Mouse (Mus musculus) forebrain, embryonic 11.5 days (tissue): ENCODE measurements around the gene Sik3. TPM values are rescaled to one million over a fixed set of nuclear protein-coding genes. Genes with fewer than 3 reads are reported as not detected.

Source experiments
- ATAC-seq: fragments of 200-750 bp; cut with Nextera tagmentation; replicated peaks from 2 replicates; pipeline ENCODE4 v1.8.0; 2017; ENCODE audit warnings: moderate TSS enrichment; ENCODE audit not compliant: low FRiP score
- DNase-seq: peaks from one replicate; pipeline ENCODE4 v3.0.0-alpha.2; 2017; ENCODE audit warnings: low spot score
- H3K27ac ChIP-seq: fragments of 300-500 bp; sonication (generic); 2 replicates; pipeline ENCODE4 v1.5.1; 2014; ENCODE audit warnings: low read depth, low read length
- H3K27me3 ChIP-seq: fragments of 300-500 bp; sonication (generic); 2 replicates; pipeline ENCODE4 v1.6.1; 2014; ENCODE audit warnings: mild to moderate bottlenecking, low read length, mixed read lengths; ENCODE audit not compliant: control insufficient read depth, insufficient read depth
- H3K36me3 ChIP-seq: fragments of 300-500 bp; sonication (generic); 2 replicates; pipeline ENCODE4 v1.6.1; 2014; ENCODE audit warnings: mild to moderate bottlenecking, low read length, moderate library complexity, mixed read lengths; ENCODE audit not compliant: control insufficient read depth, insufficient read depth
- H3K4me1 ChIP-seq: fragments of 300-500 bp; sonication (generic); replicated peaks from 2 replicates; pipeline ENCODE4 v1.6.1; 2014; ENCODE audit warnings: low read length, mixed read lengths; ENCODE audit not compliant: control insufficient read depth, insufficient read depth
- H3K4me2 ChIP-seq: fragments of 300-500 bp; sonication (generic); 2 replicates; pipeline ENCODE4 v1.6.1; 2014; ENCODE audit warnings: low read depth, mild to moderate bottlenecking, low read length, moderate library complexity, mixed read lengths; ENCODE audit not compliant: severe bottlenecking
- H3K4me3 ChIP-seq: fragments of 300-500 bp; sonication (generic); 2 replicates; pipeline ENCODE4 v1.5.1; 2014; ENCODE audit warnings: low read depth, low read length
- H3K9ac ChIP-seq: fragments of 300-500 bp; sonication (generic); 2 replicates; pipeline ENCODE4 v1.6.1; 2014; ENCODE audit warnings: low read length
- H3K9me3 ChIP-seq: fragments of 300-500 bp; sonication (generic); 2 replicates; pipeline ENCODE4 v1.6.1; 2016; ENCODE audit warnings: low read length, mixed read lengths; ENCODE audit not compliant: control insufficient read depth
- WGBS: fragments of 180-500 bp; shearing (Covaris S2); extraction: QIAGEN DNeasy Blood & Tissue Kit; methylation state at CpG from one replicate; pipeline ENCODE4 v1.1.7; 2014; 5-methylcytosine and 5-hydroxymethylcytosine counted together
- polyA plus RNA-seq: library from polyadenylated mRNA; unstranded; fragments of >200 nt; fragmentation: Nextera tagmentation; extraction: Ambion mirVana; gene quantifications from 2 replicates; pipeline ENCODE4 v1.2.1, GENCODE M21; 2014

Sik3 gene
- polyA plus RNA-seq, 1 experiment from 2014 or later = 11.3 TPM

DNA sequence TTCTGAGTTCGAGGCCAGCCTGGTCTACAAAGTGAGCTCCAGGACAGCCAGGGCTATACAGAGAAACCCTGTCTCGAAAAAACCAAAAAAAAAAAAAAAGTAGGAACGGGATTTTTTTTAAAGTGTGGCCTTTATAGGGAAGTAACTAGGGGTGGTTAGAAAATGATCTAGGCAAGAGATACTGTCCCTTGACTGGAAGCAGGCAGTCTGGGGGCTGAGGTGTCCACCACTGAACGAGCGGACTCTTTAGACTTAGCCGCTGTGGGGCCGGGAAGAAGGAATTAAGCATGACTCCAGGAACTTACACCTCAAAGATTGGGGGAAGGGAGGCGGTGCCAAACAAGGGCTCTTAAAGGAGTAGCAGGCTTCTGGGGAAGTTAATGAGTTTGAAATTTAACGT is 205.6 kb downstream of the Sik3 start:
- 83% methylated on average over 9 of the region's 9 CpGs for WGBS
- ATAC-seq (no peak), DNase-seq (no peak)
- no peak overlapping the region for H3K27ac ChIP-seq
- H3K36me3 ChIP-seq = no peaks in the 10 kb centered on the region
- H3K9me3 ChIP-seq = no peaks in the 10 kb centered on the region
- H3K27me3 ChIP-seq = no peaks in the 10 kb centered on the region
- H3K9ac ChIP-seq = no peak overlapping the region
- no peak overlapping the region for H3K4me3 ChIP-seq
- no peak overlapping the region for H3K4me2 ChIP-seq
- H3K4me1 ChIP-seq = no peaks in the 10 kb centered on the region

DNA sequence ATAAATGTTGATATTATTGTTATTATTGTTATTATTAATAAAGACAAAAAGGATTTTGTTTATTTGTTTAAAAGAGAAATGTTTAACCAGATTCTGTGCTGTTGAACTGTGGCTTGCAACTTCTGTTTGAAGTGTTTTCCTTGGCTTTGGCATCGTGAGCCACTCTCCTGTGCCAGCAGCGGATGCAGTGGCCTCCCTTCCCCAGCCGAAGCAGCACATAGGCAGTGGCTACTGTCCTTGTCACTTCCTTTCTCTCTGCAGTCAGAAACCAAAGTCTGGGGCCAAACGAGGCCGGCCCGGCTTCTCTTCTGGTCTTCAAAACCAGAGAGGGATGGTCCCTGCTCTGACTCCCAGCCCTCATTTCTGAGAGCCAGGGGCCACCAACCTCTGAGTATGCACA is 210.5 kb downstream of the Sik3 start:
- H3K4me3 ChIP-seq = no peak overlapping the region
- H3K27ac ChIP-seq = no peak overlapping the region
- 88% methylated on average over 6 of the region's 6 CpGs for WGBS
- H3K4me1 ChIP-seq = no peaks in the 10 kb centered on the region
- no peak overlapping the region for H3K9ac ChIP-seq
- H3K27me3 ChIP-seq = no peaks in the 10 kb centered on the region
- H3K4me2 ChIP-seq = no peak overlapping the region
- ATAC-seq (no peak), DNase-seq (no peak)
- H3K36me3 ChIP-seq = no peaks in the 10 kb centered on the region
- no peaks in the 10 kb centered on the region for H3K9me3 ChIP-seq

DNA sequence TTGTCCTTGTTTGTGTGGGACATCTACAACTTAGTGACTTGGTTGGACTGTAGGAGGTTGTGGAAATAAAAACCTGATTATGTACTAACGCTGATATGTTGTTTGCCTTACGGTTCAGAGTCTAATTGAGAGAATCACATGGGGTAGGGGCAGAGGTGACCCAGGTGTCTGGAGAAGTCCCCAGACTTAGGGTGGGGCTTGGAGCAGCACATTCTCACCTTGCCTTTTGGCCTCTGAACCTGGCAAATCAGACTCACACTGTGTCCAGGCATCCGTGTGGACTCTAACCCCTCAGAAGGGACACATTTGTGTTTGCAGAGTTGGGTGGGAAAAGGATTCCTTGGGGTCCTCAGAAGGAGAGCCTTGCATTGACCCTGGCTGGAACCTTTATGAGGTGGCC is 211.5 kb downstream of the Sik3 start:
- H3K4me2 ChIP-seq = no peak overlapping the region
- no peak overlapping the region for H3K27ac ChIP-seq
- no peak overlapping the region for H3K4me3 ChIP-seq
- ATAC-seq = no peak
- no peaks in the 10 kb centered on the region for H3K36me3 ChIP-seq
- no peaks in the 10 kb centered on the region for H3K9me3 ChIP-seq
- H3K4me1 ChIP-seq = no peaks in the 10 kb centered on the region
- DNase-seq = no peak
- H3K9ac ChIP-seq = no peak overlapping the region
- H3K27me3 ChIP-seq = no peaks in the 10 kb centered on the region
- WGBS = 83% methylated on average over 3 of the region's 3 CpGs

DNA sequence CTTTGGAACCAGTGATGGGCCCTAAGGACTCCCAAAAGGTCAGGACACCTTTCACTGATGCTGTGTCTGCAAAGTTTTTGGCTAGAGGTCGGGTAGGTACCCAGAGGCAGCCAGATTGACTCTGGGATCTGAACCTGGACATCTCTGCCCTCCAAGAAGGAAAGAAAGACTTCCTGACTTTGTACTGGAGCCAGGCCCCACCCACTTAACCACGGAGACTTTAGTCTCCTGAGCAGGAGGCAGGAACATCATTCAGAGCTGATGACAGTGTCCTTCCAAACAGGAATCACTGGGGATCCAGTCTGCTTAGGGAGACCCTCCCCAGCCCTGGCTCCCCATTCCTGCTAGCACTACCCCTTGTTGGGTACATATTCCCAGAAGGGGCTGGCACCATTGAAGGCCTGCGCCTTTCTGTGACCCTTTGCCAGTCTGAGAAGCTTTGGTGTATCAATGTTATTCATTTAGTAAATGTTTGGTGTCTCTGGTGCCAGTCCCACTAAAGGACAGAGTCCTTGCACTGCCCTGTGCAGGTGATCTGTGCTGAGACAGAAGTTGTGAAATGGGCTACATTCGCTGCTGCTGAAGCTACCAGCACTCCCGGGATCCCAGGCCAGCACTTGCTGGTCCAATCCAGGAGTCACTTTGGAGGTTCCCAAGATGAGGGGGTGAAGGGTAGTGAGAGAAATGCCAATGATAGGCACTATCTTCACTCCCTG is 212.5 kb downstream of the Sik3 start:
- no peak overlapping the region for H3K4me3 ChIP-seq
- no peaks in the 10 kb centered on the region; the same call in 1 of the 2 replicates for H3K4me1 ChIP-seq
- no peaks in the 10 kb centered on the region for H3K36me3 ChIP-seq
- no peak overlapping the region for H3K4me2 ChIP-seq
- ATAC-seq (no peak), DNase-seq (no peak)
- no peak overlapping the region for H3K9ac ChIP-seq
- WGBS = 71% methylated on average over 5 of the region's 5 CpGs
- no peaks in the 10 kb centered on the region for H3K9me3 ChIP-seq
- H3K27me3 ChIP-seq = no peaks in the 10 kb centered on the region
- H3K27ac ChIP-seq = no peak overlapping the region

DNA sequence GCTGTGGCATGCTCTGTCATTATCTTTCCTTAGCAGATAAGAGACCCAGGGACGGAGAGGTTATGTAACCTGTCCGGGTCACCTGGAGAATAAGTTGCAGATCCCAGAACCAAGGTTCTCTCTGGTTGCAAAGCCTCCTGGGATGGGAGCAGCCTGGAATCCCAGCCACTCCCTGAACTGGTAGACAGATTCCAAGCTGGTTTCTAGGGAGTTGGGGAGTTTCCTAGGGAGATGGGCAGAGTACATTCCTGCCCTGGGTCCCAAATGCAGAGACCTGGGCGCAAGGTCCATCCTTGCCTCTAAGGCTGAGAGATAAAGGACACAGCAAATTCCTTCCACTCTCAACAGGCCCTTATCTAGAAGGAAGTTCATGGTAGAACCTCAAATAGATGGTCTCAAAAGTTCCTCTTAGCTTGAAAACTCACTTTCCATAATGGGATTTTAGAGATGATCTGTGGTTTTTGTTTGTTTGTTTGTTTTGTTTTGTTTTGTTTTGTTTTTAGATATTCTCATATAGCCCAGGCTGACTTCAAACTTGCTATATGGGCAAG is 214.5 kb downstream of the Sik3 start:
- 92% methylated on average over 3 of the region's 3 CpGs for WGBS
- Histone ChIP-seq H3K27ac (no peak overlapping the region), H3K4me1 (peaks cover 5% of the 10 kb centered on the region; the same call in 1 of the 2 replicates), H3K4me3 (no peak overlapping the region), H3K9ac (no peak overlapping the region), H3K27me3 (no peaks in the 10 kb centered on the region), H3K4me2 (no peak overlapping the region), H3K9me3 (no peaks in the 10 kb centered on the region), H3K36me3 (no peaks in the 10 kb centered on the region)
- DNase-seq (no peak), ATAC-seq (no peak)

DNA sequence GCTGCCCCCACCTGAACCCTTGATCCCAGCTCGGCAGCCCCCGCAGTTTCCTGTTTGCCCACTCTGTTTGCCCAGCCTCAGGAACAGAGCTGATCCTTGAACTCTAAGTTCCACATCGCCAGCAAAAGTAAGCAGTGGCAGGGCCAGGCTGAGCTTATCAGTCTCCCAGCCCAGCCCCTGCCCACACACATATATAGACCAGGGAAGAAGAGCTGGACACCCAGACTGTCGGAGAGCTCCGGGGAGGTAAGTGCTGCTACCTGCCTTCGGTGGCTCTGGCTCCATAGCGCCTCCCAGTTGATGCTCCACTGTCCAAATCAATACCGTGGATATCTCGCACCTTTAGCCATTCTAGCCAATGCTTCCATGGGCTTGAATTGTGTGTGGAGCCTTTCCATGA is 215.9 kb downstream of the Sik3 start, which contains the start of gene Apoa1:
Gene Apoa1, plus strand, starts transcription at position 90 of the 400 bp plus-strand sequence.
- Histone ChIP-seq H3K27ac (no peak within 1 kb of the TSS), H3K36me3 (no peaks in the 10 kb centered on the region), H3K4me1 (peaks cover 5% of the 10 kb centered on the region; the same call in 1 of the 2 replicates), H3K27me3 (no peaks in the 10 kb centered on the region), H3K4me2 (no peak within 1 kb of the TSS), H3K9ac (no peak within 1 kb of the TSS), H3K9me3 (no peaks in the 10 kb centered on the region), H3K4me3 (no peak within 1 kb of the TSS)
- DNase-seq (no peak), ATAC-seq (no peak)
- WGBS = 64% methylated on average over 9 of the region's 9 CpGs

DNA sequence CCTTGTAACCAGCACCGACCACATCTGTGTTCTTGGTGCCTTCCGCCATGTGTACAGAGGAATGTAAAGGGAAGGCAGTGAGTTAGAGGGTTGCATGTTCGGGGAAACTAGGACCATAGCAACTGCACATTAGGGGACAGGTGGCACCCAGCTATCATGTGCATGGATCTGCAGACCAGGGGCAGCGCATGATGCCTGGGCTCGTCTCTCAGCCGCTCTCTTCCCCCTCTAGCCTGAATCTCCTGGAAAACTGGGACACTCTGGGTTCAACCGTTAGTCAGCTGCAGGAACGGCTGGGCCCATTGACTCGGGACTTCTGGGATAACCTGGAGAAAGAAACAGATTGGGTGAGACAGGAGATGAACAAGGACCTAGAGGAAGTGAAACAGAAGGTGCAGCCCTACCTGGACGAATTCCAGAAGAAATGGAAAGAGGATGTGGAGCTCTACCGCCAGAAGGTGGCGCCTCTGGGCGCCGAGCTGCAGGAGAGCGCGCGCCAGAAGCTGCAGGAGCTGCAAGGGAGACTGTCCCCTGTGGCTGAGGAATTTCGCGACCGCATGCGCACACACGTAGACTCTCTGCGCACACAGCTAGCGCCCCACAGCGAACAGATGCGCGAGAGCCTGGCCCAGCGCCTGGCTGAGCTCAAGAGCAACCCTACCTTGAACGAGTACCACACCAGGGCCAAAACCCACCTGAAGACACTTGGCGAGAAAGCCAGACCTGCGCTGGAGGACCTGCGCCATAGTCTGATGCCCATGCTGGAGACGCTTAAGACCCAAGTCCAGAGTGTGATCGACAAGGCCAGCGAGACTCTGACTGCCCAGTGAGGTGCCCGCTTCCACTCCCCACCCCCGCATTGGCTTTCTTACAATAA is 217.2 kb downstream of the Sik3 start:
- Histone ChIP-seq H3K9ac (peak overlapping the region; percentile 45), H3K4me1 (peaks cover 5% of the 10 kb centered on the region; the same call in 1 of the 2 replicates), H3K4me3 (peak overlapping the region; percentile 22), H3K4me2 (peak overlapping the region; percentile 49), H3K9me3 (no peaks in the 10 kb centered on the region), H3K36me3 (no peaks in the 10 kb centered on the region), H3K27ac (no peak overlapping the region), H3K27me3 (no peaks in the 10 kb centered on the region)
- peak; percentile 89 for DNase-seq
- 15% methylated on average over 37 of the region's 37 CpGs for WGBS
- peak; percentile 90 for ATAC-seq

DNA sequence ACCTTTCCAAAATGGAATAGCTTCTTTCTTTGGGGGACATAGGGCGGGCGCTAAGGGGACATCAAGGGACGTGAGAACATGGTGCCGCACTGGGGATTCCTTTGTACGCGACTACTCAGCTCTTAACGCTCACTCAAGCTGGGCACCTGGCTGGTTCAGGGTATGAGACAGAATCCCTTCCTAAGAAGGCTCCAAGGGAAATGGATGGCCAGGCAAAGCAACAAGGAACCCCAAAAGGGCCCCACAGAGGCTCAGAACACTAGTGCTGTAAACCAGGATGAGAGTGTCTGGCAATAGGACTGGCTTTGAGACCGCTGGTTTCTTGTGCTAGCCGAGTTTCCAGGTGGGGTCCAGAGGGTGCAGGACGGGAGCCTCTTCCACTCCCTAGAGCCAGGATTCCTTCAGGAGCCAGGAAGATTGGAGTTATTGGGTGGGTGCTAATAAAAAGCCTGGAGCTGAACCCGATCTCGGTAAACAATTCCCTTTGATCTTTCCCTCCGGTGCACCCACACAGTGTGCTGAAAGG is 217.9 kb downstream of the Sik3 start:
- WGBS = 17% methylated on average over 13 of the region's 13 CpGs
- ATAC-seq (peak; percentile 30; the same call in 1 of the 2 replicates), DNase-seq (no peak)
- no peaks in the 10 kb centered on the region for H3K9me3 ChIP-seq
- H3K36me3 ChIP-seq = no peaks in the 10 kb centered on the region
- H3K4me2 ChIP-seq = peak overlapping the region; percentile 49
- H3K4me1 ChIP-seq = peaks cover 5% of the 10 kb centered on the region; the same call in 1 of the 2 replicates
- H3K27ac ChIP-seq = no peak overlapping the region
- H3K4me3 ChIP-seq = peak overlapping the region; percentile 22
- no peaks in the 10 kb centered on the region for H3K27me3 ChIP-seq
- peak overlapping the region; percentile 45 for H3K9ac ChIP-seq
